Mouse (Mus musculus): ENCODE data around the gene Fpr2.
"Not testable (repeated sequence)": the region's sequence is repeated elsewhere in the genome, so short reads cannot be mapped to it uniquely, and the experiment has no call there.

Fpr2 gene

DNA sequence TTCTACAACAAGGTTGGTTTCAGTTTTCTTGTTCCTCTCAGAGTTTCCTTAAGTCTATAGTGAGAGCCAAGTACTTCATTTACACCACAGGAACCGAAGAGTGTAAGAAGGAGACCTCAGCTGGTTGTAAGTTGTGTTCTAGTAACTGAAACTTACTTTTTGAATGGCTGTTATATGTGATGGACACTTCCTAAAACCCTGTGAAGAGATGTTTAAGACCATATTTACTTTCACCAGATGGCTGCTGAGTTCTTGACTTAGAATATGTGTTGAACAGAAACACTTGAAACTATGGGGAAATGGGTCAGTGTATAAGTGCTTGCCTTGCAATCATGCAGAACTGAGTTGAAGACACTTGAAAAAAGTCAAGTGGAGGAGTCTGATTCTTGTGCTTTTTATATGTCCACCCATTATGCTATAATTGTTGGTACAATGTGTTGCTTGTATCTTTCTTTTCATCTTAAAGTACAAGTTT lies at the start of gene Fpr2, which contains the start of gene Fpr3:
TSS of gene Fpr2 (plus strand) at position 51 of the 475 bp plus-strand sequence.
TSS of gene Fpr3 (plus strand) at position 79 of the 475 bp plus-strand sequence.
- no peak for DNase-seq (ENCODE audit: low spot score)

DNA sequence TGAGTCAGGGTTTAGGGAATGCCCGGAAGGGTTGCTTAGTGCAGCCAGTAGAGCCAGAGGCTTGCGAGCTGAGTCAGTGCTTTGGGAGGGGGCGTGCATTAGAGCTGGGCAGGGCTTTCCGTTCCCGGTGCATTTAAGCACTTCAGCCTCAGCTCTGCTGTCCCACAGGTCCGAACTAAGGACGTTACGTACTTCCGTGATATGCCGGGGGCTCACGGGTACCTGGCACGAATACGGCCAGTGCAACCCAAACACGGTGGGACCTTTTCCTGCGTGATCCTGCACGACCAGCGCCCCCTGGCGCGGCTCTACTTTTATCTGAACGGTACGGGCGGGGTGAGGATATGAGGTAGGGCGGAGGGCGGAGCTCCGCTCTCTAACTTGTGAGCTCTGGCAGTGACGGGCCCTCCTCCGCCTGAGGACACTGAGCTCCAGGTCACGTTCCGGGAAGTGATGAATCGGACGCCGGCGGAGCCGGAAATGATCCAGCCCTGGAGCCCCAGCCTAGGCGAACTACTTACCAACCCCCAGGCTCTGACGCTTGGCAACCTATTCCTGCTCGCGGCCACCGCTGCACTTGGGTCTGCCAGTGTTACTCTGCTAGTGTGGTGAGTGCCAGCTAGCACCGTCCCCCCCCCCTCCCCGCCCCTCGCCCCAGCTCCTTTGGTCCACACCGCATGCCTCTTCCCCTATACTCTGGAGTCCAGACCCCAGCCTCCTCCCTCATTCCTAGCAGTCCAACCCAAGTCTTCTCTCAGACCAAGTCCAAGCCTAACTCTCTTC lies 49.5 kb upstream of the Fpr2 start:
- DNase-seq (ENCODE audit: low spot score) = peak; percentile 97

DNA sequence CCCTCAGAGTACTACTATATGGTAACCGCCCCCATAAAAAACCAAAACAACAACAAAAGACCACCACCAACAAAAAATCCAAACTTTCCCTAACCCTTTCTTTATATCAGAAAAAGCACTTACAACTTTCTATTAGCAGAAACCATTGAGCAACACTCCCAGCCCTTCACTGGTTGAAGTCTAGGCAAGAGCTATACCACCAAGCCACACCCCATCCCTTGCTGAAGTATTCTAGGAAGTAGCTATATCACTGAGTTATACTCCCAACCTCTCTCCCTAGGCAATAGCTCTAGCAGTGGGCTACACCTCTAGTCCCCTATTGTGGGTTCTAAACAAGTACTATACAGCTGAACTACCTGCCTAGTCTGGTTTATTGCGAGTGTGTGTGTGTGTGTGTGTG lies 48.3 kb upstream of the Fpr2 start:
- no peak for DNase-seq (ENCODE audit: low spot score)

DNA sequence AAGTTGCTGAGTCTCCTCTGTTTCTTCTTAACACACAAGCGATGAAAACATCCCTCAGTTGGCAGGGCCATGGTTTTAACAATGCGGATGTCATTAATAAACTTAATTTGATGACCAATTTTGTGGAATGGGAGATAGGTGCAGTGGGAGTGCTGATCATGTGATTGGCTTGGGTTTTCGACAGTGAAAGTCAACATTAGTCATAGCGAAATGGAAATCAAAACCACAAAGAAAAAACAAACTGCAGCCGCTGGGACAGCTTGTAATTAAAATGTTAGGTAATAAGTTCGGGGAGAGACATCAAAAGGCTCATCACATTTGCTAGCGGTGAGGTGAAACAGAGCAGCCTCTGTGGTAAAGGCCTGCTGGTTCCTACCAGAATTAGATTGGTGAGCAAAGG lies 46.8 kb upstream of the Fpr2 start:
- DNase-seq (ENCODE audit: low spot score) = no peak

DNA sequence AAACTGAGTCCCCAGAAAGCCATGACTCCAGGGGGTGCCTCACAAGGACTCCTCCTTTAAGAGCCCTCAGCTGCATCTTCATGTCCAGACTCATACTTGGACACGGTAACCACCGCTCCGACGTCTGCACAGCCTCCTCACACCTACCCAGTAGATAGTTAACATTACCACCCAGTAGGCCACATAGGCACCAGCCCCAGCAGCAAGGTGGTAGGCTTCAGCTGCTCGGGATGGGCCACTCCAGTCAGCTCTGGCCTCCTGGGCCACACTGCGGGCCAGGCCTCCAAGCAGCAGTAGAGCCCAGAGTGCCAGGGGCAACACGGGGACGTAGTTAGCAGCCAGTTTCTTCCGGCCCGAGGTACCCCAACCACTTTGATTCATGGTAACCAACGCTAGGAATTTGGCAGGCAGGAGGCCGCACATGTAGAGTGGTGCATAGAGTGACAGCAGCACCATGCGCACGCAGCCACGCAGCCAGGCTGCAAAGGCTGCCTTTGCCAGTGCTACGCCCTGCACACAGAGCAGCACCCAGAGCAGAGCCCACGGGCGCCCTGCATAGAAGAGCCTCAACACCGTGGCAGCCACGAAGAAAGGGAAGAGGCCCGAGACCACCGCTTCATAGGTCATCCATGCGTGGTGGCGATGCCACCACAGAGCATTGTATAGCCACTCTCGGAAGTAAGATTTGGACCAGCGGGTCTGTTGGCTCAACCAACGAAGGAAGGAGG lies 43.9 kb upstream of the Fpr2 start:
- no peak for DNase-seq (ENCODE audit: low spot score)

DNA sequence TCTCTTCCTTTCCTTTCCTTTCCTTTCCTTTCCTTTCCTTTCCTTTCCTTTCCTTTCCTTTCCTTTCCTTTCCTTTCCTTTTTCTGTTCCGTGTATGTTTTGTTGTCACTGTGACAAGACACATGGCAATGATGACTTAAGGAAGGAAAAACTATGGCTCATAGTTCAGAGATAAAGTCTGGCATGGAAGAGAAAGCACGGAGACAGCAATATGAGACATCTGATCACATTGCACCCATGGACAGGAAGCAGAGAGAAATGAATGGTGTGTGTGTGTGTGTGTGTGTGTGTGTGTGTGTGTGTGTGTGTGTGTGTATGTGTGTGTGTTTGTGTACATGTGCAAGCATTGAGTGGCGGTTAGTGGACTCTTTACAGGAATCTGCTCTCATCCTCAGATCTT lies 43.0 kb upstream of the Fpr2 start:
- not testable (repeated sequence) for DNase-seq (ENCODE audit: low spot score)

DNA sequence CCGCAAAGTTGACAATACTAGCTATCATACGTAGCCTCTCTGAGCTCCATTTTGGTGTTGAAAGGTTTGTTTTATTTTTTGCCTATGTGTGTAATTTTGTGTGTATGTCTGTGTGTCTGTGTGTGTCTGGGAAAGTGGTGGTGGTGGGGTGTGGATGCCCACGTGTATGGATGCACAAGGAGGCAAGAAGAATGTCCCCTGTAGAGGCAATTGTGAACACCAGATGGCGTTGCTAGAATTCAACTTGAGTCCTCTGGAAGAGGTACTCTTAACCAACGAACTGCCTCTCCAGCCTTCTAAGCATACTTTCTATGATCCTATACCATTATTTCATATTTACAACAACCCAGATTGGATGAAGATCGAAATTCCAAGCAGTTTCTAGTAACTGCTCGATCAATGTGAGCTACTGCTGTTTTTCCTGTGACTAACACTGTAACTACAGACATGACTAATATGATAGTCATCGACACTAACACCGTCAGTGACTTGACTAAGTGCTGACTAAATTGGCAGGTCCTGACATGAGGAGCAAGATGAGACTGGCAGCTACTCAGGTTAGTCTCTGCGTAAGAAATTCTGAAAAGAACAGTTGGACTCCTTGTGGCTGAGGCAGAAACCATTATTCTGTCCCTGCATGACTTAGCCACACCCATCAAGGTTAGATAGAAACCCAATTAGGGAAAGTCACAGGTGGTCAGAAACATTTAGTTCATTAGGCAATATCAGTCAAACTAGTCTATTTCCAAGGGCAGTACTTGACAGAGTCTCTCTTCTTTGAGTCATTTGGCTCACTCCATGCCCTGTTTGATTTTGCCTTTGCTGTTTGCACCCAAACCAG lies 42.2 kb upstream of the Fpr2 start:
- peak; percentile 69 for DNase-seq (ENCODE audit: low spot score)

DNA sequence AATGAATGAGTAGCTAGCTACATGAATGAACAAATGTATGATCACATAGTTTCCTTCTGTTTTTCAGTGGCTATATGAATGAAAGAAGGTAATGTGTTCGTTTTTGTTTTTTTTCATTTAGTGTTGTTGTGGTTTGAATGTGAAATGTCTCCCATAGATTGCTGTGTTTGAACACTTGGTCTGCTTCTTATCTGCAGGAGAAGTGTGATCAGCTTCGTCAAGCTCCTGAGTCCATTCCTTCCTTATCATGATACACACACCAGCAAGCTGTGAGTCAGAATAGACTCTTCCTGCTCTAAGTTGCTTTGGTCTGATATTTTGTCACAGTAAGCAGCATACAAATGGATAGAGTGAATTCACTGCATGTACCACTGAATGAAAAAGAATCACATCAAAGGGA lies 38.6 kb upstream of the Fpr2 start:
- no peak for DNase-seq (ENCODE audit: low spot score)

DNA sequence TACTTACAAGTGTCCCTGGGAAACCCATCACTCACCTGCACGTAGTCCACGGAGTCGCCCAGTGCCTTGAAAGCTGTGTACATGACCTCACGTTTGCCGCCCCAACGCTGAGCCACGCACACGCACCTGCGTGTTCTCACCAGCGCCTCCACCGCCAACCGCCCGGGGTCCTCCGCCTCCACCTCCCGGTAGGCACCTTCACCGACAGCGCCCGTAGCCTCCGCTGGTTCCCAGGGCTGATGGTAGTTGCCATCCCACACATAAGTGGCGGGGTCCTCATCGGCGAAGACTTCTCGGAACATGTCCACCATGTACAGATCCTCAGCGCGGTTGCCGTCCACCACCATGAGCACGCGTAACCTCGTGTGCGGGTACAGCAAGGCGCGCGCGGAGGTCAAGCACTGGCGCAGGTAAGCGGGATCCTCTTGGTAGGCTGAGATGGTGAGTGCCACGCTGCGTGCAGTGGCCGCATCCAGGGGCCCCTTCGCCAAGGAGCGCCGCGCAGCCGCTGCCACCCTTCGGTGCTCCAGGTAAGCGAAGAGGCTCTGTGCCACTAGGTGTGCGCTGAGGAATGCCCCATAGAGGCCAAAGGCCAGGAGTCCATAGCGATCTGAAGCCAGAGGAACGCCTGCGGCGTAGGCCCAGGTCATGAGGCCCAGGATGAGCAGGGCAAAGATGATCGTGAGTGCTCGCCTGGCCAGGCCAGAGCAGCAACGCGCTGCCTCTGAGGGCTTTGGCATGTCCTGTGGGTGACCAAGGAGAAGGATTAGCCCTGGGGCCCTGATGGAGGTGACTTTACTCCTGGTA lies 37.5 kb upstream of the Fpr2 start:
- DNase-seq (ENCODE audit: low spot score) = no peak

DNA sequence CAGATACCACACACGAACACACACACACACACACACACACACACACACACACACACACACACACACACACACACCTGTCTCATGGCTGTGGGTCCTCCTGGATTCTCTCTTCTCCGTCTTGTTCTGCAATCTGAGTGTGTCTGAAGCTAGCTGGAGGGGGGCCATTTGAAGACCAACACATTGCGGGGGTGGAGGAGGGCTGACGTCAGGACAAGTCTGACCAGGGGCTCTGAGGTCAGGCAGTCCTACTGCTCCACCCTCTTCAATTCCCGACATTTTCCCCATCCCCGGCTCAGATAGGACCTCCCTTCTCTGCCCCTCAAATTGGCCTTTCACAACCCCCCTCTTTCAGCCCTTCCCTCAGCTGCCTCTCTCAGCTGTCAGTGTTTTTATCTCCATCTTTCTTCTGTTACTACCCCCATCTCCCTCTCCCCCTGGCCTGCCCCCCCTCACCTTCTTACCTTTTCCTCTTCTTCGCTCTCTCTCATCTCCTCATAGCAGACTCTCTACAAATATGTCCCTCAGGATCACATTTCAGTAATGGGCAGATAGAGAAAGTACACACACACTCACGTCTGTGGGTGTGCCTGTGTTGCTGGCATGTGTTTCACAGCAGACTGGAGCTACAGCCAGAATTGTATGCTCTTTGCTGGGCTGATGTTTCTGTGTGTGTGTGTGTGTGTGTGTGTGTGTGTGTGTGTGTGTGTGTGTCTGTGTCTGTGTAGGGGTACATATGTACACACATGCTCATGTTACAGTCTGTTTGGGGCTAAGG lies 32.4 kb upstream of the Fpr2 start, which contains the start of gene Has1:
TSS of gene Has1 (minus strand) at position 142 of the 775 bp plus-strand sequence.
- DNase-seq (ENCODE audit: low spot score) = no peak

DNA sequence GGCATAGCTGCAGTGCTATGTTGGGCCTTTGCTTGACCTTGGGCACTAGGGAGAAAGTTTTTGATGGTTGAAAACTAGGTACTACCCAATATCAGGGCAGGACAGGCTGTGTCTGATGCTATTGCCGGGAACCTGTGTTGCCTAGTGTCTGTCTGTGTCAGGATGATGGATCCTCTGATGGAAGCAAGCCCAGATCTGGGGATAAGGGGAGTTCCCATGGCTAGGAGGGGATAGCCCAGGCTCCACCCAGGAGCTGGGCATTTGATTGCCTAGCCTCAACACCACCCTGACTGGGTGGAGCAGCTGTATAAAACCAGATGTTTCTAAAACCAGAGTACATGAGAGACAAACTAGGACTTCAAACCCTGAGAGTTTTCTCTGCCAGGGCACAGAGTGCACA lies 31.0 kb upstream of the Fpr2 start:
- DNase-seq (ENCODE audit: low spot score) = no peak

DNA sequence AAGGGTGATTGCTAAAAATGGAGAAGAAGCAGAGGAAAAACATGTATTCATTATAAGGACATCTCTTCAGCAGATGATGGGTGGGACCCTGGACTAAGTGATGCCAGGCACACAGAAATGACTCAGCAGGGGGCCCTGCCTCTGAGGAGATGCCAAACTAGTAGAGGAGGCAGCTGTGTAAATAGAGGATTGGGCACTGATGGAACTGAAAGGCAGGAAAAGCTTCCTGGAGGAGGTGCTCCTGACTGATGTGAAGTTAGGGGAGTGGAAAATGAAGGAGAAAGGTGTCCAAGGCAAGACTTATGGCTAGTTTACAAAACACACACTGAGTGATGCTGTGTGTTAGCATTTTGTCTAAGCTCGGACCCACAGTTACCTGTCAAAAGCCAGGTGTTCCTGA lies 30.2 kb upstream of the Fpr2 start:
- DNase-seq (ENCODE audit: low spot score) = no peak

DNA sequence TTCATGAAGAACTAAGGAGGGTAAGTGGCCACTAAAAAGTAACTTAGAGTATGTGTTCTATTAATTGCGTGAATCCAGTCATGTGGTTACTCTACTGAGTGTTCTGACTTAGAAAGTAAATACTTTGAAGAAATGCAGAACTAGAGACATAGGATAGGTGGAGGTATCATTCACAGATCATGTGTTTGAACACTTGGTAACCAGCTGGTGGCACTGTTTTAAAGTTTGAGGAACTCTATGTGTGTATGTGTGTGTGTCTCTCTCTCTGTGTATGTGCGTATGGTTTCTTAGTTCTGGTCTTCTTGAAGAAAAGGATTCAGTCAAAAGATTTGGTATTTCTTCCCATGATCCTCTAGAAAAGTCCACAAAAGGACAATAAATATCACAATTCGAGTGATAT lies 27.5 kb upstream of the Fpr2 start:
- DNase-seq (ENCODE audit: low spot score) = no peak

DNA sequence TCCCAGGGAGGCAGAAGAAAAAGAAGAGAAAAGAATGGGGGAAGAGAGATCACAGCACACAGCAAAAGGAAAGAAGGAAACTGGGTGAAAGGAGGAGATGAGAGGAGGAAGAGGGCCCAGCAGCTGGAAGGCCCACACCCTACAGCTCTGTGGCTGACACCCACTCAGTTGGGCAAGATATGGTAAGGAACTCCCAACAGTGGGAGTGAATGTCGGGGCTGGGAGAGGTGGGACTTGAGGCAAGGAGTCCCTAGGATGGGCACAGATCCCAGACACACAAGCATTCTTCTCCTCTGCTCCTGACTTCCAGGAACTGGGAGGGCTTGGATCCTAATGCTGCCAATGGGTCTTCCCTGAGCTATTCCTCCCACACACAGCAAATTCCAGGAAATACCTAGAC lies 25.3 kb upstream of the Fpr2 start:
- no peak for DNase-seq (ENCODE audit: low spot score)

DNA sequence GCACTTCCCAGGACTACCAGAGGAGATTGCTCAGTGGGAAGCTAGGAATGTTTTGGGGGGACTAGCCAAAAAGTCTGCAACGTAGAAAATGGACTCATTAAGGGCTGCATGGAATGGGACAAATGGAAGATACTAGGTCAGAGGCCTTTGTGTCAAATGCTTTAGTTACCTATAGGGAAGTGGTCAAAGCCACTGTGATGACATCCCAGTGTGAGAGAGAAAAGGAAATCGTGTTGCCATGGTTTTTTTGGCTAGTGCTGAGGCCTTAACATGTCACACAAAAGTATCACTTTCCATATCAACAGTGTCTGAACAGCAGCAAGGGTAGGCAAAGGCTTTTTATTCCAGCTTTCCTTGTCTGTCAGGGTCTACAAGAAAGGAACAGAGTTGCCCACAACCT lies 22.5 kb upstream of the Fpr2 start:
- no peak for DNase-seq (ENCODE audit: low spot score)

DNA sequence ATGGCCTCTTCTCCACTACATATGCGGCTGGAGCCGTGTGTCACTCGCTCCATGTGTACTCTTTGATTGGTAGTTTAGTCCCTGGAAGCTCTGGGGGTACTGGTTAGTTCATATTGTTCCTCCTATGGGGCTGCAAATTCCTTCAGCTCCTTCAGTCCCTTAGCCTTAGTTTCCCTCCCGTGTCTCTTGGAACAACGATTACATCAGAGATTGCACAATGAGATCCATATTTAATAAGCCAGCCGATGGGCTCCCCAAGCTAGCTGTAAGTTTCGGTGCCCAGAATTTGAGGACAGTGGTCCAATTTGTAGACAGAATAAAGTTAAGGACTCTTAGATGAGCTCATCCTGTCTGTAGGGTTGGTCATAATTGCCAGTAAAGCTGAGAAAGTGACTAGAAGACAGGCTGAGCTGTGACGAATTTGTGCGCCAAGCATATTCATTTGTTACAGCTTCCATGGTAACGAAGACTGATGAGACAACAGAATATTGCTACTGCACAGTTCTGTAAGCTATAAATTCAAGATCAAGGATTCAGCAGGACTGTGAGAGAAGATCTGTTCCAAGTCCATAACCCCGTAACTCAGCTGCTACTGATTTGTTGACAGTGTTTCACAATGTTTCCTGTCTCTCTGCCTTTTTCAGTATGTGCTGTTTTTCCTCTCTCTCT lies 20.7 kb upstream of the Fpr2 start:
- no peak for DNase-seq (ENCODE audit: low spot score)

DNA sequence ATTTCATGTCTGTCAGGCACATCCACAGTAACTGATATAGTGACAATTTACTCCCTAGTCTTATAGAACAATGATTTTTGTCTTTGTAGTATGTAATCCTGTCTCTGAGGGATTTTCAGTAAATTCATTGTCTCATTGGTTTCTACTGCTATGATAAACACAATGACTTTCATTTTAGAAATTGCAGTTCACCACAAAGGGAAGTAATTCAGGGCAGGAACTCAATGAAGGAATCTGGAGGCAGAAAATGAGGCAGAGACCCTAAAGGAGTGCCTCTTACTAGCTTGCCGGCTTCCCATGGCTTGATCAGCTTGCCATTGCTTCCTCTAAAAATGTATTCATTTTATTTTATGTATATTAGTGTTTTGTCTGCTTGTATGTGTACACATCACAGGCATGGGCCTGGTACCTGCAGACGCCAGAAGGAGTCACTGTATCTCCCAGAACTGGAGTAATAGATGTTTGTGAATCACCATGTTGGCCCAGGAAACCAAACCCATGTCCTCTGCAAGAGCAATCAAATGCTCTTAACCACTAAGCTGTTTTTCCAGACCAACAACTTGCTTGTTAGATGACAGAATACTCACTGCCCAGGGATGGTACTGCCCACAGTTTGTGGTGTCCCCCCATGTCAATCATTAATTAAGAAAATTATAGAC lies 16.6 kb upstream of the Fpr2 start:
- DNase-seq (ENCODE audit: low spot score) = no peak

DNA sequence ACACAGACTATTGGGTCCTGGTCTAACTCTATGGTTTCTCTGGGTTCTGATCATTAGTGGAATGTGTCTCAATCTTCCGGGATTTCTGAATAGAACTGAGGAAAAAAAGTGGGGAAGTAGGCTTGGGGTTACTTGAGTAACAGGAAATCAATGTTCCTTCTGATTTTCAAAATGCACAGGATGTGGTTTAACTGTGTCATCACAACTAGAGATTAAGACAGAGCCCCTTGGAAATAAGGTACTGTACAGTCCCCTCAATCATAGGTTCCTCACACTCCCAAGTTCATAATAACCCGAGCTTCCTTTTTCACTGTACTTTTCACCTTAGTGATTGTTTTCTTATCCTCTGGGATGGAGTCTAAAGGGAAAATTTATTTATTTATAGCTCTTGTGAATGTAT lies 15.9 kb upstream of the Fpr2 start:
- no peak for DNase-seq (ENCODE audit: low spot score)

DNA sequence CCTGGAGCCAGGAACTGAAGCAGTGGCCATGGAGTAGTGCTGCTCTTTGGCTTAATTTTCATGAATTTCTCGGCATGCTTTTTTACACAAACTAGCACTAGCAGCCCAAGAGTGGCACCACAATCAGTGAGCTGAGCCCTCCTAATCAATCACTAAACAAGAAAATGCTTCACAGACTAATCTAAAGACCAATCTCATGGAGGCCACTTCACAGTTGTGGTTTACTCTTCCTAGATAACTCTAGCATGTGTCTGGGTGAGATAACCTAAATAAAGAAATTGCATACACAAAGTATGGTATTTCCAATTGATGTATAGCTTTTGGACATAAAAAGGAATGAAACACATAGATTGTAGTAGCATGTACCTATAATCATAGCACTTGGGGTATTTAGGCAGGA lies 8.3 kb upstream of the Fpr2 start:
- DNase-seq (ENCODE audit: low spot score) = no peak

DNA sequence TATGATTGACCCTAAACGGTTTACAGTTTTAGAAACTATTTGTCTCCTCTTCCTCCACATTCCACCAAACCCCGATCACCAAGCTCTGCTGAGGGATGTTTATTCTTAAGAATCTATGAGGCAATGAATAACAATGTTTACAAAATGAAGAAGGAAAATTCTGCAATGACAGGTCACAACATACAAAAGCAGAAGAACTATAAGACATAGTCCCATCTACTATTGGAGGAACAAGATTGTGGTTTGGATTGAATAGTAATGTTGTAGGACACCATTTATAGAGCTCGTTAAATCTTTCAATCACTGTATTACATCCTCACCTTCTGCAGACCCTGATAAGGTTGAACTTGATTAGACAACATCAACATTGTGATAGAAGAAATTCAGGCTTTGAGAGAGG lies 5.0 kb upstream of the Fpr2 start:
- no peak for DNase-seq (ENCODE audit: low spot score)

Measured in urinary bladder, postnatal 14 days (tissue).